Mouse (Mus musculus): ENCODE measurements around the gene Hlcs.

DNA sequence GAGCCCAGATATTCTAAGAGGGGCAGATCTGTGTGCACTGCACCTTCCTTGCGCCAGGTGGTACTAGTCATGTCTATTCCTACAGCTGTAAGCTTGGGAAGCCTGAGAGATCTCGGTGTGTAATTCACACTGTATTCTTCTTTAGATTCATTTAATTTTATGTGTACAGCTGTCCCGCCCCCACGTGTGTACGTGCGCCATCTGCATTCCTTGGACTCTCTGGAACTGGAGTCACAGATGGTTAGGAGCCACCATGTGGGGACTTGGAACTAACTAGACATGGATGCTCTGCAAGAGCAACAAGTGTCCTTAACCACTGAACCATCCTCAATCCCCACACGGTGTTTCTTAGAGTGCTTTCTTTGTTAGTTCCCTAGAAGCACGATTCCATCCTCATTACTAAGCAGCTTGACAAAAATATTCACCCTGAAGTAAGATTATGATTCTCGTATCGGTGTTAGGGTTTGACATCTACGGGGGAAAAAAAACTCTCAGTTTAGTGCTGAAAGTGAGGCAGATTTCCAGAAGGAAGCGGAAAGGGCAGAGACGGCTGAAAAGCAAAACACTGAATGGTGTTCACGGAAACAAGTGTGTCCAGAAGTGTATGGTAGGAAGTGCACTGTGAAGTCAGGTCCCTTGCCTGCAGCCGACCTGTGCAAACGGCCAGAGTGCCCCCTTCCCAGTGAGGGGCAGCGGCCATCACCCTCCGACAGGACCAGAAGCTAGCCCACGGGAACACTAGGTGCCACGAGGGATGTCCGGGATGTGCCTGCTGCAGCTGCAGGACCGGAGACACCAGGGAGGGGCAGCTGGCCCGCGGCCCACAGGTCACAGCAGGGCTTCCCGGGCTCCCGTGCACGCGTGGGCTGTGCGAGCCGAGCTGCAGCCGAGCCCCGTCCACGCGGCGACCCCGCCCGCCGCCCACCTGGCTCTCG is 24.0 kb downstream of the Hlcs start:
- TF ChIP-seq CTCF (IDR thresholded peaks at IDR 0.05; ENCODE audit: low read depth, low read length): no peak
- TF ChIP-seq EP300 (IDR thresholded peaks at IDR 0.05; ENCODE audit: insufficient read depth, low read depth, low read length): no peak
- TF ChIP-seq POLR2A (IDR thresholded peaks at IDR 0.05; ENCODE audit: insufficient read depth, low read length): no peak

All from ES-Bruce4 (cell line).